Mouse (Mus musculus) forebrain, embryonic 14.5 days (tissue): ENCODE data around the gene Oas2. TPM values are rescaled to one million over a fixed set of nuclear protein-coding genes. Genes with fewer than 3 reads are reported as not detected.
"Not testable (repeated sequence)": the region's sequence is repeated elsewhere in the genome, so short reads cannot be mapped to it uniquely, and the experiment has no call there.

Experiments used
- ATAC-seq: fragments of 200-750 bp; cut with Nextera tagmentation; 2 replicates; pipeline ENCODE4 v1.8.0; 2017; ENCODE audit warnings: mild to moderate bottlenecking, moderate library complexity
- DNase-seq: peaks from one replicate; pipeline ENCODE4 v3.0.0-alpha.2; 2015; ENCODE audit warnings: low spot score
- H3K27ac ChIP-seq: fragments of 300-500 bp; sonication (generic); 2 replicates; pipeline ENCODE4 v1.5.1; 2014; ENCODE audit warnings: low read depth, mild to moderate bottlenecking, control low read depth, low read length, moderate library complexity
- H3K27me3 ChIP-seq: fragments of 300-500 bp; sonication (generic); replicated peaks from 2 replicates; pipeline ENCODE4 v1.6.1; 2014; ENCODE audit warnings: low read length, control low read depth, mixed read lengths; ENCODE audit not compliant: control insufficient read depth, insufficient read depth
- H3K36me3 ChIP-seq: fragments of 300-500 bp; sonication (generic); 2 replicates; pipeline ENCODE4 v1.6.1; 2014; ENCODE audit warnings: low read length, control low read depth; ENCODE audit not compliant: control insufficient read depth, insufficient read depth
- H3K4me1 ChIP-seq: fragments of 300-500 bp; sonication (generic); 2 replicates; pipeline ENCODE4 v1.6.1; 2014; ENCODE audit warnings: antibody characterized with exemption, low read length, control low read depth; ENCODE audit not compliant: control insufficient read depth, insufficient read depth
- H3K4me2 ChIP-seq: fragments of 300-500 bp; sonication (generic); 2 replicates; pipeline ENCODE4 v1.6.1; 2014; ENCODE audit warnings: mild to moderate bottlenecking, control low read depth, low read length
- H3K4me3 ChIP-seq: fragments of 300-500 bp; sonication (generic); 2 replicates; pipeline ENCODE4 v1.5.1; 2014; ENCODE audit warnings: low read depth, low read length, control low read depth
- H3K9ac ChIP-seq: fragments of 300-500 bp; sonication (generic); 2 replicates; pipeline ENCODE4 v1.6.1; 2014; ENCODE audit warnings: mild to moderate bottlenecking, low read length, control low read depth, moderate library complexity
- H3K9me3 ChIP-seq: fragments of 300-500 bp; sonication (generic); replicated peaks from 2 replicates; pipeline ENCODE4 v1.6.1; 2016; ENCODE audit warnings: low read length, control low read depth, mixed read lengths; ENCODE audit not compliant: control insufficient read depth
- WGBS: fragments of 180-500 bp; shearing (Covaris S2); extraction: QIAGEN DNeasy Blood & Tissue Kit; methylation state at CpG from one replicate; pipeline ENCODE4 v1.1.7; 2014; 5-methylcytosine and 5-hydroxymethylcytosine counted together
- polyA plus RNA-seq: library from polyadenylated mRNA; unstranded; fragments of >200 nt; fragmentation: Nextera tagmentation; extraction: Ambion mirVana; gene quantifications from 2 replicates; pipeline ENCODE4 v1.2.1, GENCODE M21; 2014

The Oas2 gene
- polyA plus RNA-seq, result 0.11 and 0.42 TPM in 2 replicates

DNA sequence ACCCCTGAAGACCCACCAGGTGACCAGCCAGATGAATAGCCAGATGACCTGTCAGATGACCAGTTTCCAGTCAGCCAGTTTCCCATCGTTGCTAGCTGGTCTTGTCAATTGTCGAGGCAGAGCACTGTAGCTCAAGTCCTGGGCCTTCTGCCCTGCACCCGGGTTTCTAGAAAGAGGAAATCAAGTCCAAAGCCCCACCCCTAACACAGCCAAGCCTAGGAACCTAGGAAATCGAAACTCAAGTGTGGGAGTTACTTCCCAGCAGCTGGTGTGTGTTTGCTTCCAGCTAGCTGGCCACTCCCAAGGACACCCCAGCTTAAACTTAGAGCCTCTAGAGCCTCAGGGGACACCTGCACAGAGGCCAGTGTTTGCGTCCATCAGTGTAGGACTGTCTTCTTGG lies at the start of gene Oas2:
Gene Oas2 (minus strand): TSS at position 166 of the 400 bp plus-strand sequence.
- ATAC-seq (no peak), DNase-seq (no peak)
- Histone ChIP-seq H3K36me3 (no peaks in the 10 kb centered on the region), H3K4me2 (no peak within 1 kb of the TSS), H3K27ac (no peak within 1 kb of the TSS), H3K4me1 (no peaks in the 10 kb centered on the region), H3K9ac (no peak within 1 kb of the TSS), H3K4me3 (no peak within 1 kb of the TSS), H3K9me3 (no peaks in the 10 kb centered on the region), H3K27me3 (no peaks in the 10 kb centered on the region)
- 78% methylated on average over 5 of the region's 5 CpGs for WGBS

DNA sequence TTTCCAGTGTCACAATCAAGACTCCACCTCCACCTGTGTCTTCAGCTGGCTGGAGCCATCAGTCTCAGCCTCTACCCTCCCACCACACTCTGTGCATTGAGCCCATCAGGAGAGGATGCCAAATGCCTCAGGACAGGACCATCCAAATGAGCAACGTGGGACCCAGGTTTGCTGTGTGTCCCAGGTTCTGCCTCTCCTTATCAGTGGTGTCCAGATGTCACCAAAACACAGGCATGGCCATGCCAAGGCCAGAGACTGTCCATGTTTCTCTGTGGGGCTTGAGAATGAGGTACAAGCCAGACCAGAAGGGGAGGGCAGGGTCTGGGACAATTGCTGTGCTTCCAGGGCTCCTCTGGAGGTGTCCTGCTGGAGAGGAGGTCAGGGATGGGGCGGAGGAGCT lies 49.3 kb upstream of the Oas2 start:
- not testable (repeated sequence) for H3K27me3 ChIP-seq, H3K4me2 ChIP-seq, DNase-seq, H3K36me3 ChIP-seq, H3K4me3 ChIP-seq, H3K9me3 ChIP-seq, ATAC-seq, H3K4me1 ChIP-seq, H3K27ac ChIP-seq, H3K9ac ChIP-seq
- WGBS, result 69% methylated on average over 2 of the region's 2 CpGs

DNA sequence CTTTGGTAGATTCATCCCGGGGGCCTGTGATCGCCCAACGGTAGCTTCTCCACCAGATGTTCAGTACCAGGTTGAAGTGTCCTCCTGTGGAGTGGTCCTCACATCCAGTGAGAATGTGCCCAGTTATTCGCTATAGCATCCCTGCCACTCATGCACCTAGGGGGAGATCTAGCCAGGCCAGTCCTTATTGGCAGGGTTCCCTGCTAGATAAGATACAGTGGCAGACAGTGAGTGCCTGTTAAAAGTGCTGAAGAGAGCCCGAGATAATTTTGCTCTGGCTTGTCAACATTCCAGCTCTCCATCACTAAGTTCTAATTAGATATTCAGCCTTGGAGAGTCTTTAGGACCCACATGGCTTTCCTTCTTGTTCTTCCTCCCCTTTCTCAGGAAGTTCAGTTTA lies 48.5 kb upstream of the Oas2 start:
- DNase-seq, H3K4me1 ChIP-seq, H3K9me3 ChIP-seq, H3K4me3 ChIP-seq, ATAC-seq, H3K9ac ChIP-seq, H3K36me3 ChIP-seq, H3K27me3 ChIP-seq, H3K4me2 ChIP-seq, H3K27ac ChIP-seq: not testable (repeated sequence)
- 76% methylated on average over 5 of the region's 5 CpGs for WGBS

GRCm38 (mm10) chr5:120795480-120796034 lies 45.9 kb upstream of the Oas2 start, which contains the start of gene Oas1e:
TSS of gene Oas1e (minus strand) at chr5:120795530.
- not testable (repeated sequence) for DNase-seq, H3K9me3 ChIP-seq, H3K27me3 ChIP-seq, H3K4me3 ChIP-seq, H3K36me3 ChIP-seq, H3K4me2 ChIP-seq, H3K27ac ChIP-seq, H3K4me1 ChIP-seq, H3K9ac ChIP-seq, ATAC-seq
- WGBS, result 68% methylated on average over 9 of the region's 9 CpGs

GRCm38 (mm10) chr5:120793043-120793442 lies 43.4 kb upstream of the Oas2 start:
- peak; percentile 56 for DNase-seq
- Histone ChIP-seq H3K27me3 (no peaks in the 10 kb centered on the region), H3K4me3 (no peak overlapping the region), H3K27ac (no peak overlapping the region), H3K4me2 (no peak overlapping the region), H3K9me3 (no peaks in the 10 kb centered on the region), H3K4me1 (no peaks in the 10 kb centered on the region), H3K9ac (no peak overlapping the region), H3K36me3 (no peaks in the 10 kb centered on the region)
- no peak for ATAC-seq
- 29% methylated on average over 2 of the region's 2 CpGs for WGBS

- Histone ChIP-seq H3K4me3 (no peak overlapping the region), H3K9ac (no peak overlapping the region), H3K27ac (no peak overlapping the region), H3K9me3 (no peaks in the 10 kb centered on the region), H3K36me3 (no peaks in the 10 kb centered on the region), H3K4me1 (no peaks in the 10 kb centered on the region), H3K4me2 (no peak overlapping the region), H3K27me3 (no peaks in the 10 kb centered on the region)
- 81% methylated on average over 3 of the region's 3 CpGs for WGBS
- DNase-seq (no peak), ATAC-seq (no peak)
These were observed 37.4 kb upstream of the Oas2 start for GRCm38 (mm10) chr5:120787042-120787441.

DNA sequence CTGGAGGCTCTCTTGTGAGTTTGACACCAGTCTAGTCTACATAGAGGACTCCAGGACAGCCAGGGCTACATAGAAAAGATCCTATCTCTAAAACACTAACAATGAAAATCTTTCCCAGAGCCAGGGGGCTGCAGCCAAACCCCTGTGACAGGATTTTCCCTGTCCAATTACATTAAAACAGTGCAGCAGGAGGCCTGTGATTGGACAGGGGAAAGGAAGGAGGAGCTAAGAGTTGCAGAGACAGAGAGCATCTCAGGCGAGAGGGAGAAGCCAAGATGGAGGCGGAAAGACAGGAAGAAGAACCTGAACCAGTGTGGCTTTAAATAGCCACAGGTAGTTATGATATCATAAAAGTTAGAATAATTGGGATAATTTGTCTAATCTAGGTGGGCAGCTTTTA lies 32.8 kb upstream of the Oas2 start:
- H3K4me2 ChIP-seq, result no peak overlapping the region
- no peak overlapping the region for H3K9ac ChIP-seq
- H3K27me3 ChIP-seq, result no peaks in the 10 kb centered on the region
- ATAC-seq (no peak), DNase-seq (no peak)
- H3K36me3 ChIP-seq, result no peaks in the 10 kb centered on the region
- H3K4me3 ChIP-seq, result no peak overlapping the region
- no peaks in the 10 kb centered on the region for H3K9me3 ChIP-seq
- H3K27ac ChIP-seq, result no peak overlapping the region
- 71% methylated on average over 2 of the region's 2 CpGs for WGBS
- no peaks in the 10 kb centered on the region for H3K4me1 ChIP-seq

- WGBS, result 85% methylated on average over 1 of the region's 1 CpGs
- no peak overlapping the region for H3K27ac ChIP-seq
- no peaks in the 10 kb centered on the region for H3K36me3 ChIP-seq
- no peak overlapping the region for H3K9ac ChIP-seq
- H3K4me1 ChIP-seq, result no peaks in the 10 kb centered on the region
- DNase-seq (no peak), ATAC-seq (no peak)
- no peak overlapping the region for H3K4me2 ChIP-seq
- H3K27me3 ChIP-seq, result no peaks in the 10 kb centered on the region
- no peak overlapping the region for H3K4me3 ChIP-seq
- no peaks in the 10 kb centered on the region for H3K9me3 ChIP-seq
These were observed 32.0 kb upstream of the Oas2 start for GRCm38 (mm10) chr5:120781646-120782045.

DNA sequence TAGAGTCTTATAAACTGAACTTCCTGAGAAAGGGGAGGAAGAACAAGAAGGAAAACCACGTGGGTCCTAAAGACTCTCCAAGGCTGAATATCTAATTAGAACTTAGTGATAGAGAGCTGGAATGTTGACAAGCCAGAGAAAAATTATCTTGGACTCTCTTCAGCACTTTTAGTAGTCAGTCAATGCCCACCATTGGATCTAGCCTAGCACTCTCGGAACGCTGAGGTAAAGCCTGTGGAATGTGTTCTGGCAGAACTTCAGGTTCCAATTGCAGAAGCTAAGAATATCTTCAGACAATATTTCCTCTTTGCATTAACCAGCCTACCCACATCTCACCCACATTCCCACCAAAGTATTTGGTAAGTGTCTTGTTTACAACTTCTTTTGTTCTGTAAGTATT lies 30.3 kb upstream of the Oas2 start:
- H3K4me2 ChIP-seq, result no peak overlapping the region
- H3K9ac ChIP-seq, result no peak overlapping the region
- no peaks in the 10 kb centered on the region for H3K9me3 ChIP-seq
- 63% methylated on average over 3 of the region's 3 CpGs for WGBS
- no peaks in the 10 kb centered on the region for H3K36me3 ChIP-seq
- H3K27me3 ChIP-seq, result no peaks in the 10 kb centered on the region
- no peaks in the 10 kb centered on the region for H3K4me1 ChIP-seq
- H3K4me3 ChIP-seq, result no peak overlapping the region
- no peak overlapping the region for H3K27ac ChIP-seq
- DNase-seq (no peak), ATAC-seq (no peak)
